Mouse (Mus musculus) limb, embryonic 12.5 days (tissue): ENCODE measurements at regions not wholly inside any gene's neighbourhood (a gene's known extent, or its start where the extent isn't known, plus 50 kb on each side); places are given as distances from the start of the nearest gene placed in this dataset.

Experiments
- ATAC-seq: fragments of 200-750 bp; cut with Nextera tagmentation; 2 replicates; pipeline ENCODE4 v1.8.0; 2017; ENCODE audit warnings: low read depth, moderate TSS enrichment; ENCODE audit not compliant: insufficient number of reproducible peaks, insufficient read depth, low FRiP score, low TSS enrichment
- H3K27ac ChIP-seq: fragments of 300-500 bp; sonication (generic); 2 replicates; pipeline ENCODE4 v1.5.1; 2016; ENCODE audit warnings: mild to moderate bottlenecking, moderate library complexity
- H3K27me3 ChIP-seq: fragments of 300-500 bp; sonication (generic); 2 replicates; pipeline ENCODE4 v1.6.1; 2016; ENCODE audit warnings: mild to moderate bottlenecking, moderate library complexity
- H3K36me3 ChIP-seq: fragments of 300-500 bp; sonication (generic); 2 replicates; pipeline ENCODE4 v1.6.1; 2016; ENCODE audit warnings: mild to moderate bottlenecking, moderate library complexity
- H3K4me1 ChIP-seq: fragments of 300-500 bp; sonication (generic); replicated peaks from 2 replicates; pipeline ENCODE4 v1.6.1; 2016
- H3K4me2 ChIP-seq: fragments of 300-500 bp; sonication (generic); 2 replicates; pipeline ENCODE4 v1.6.1; 2016; ENCODE audit warnings: mild to moderate bottlenecking, moderate library complexity
- H3K4me3 ChIP-seq: fragments of 300-500 bp; sonication (generic); replicated peaks from 2 replicates; pipeline ENCODE4 v1.5.1; 2016; ENCODE audit warnings: mild to moderate bottlenecking
- H3K9ac ChIP-seq: fragments of 300-500 bp; sonication (generic); replicated peaks from 2 replicates; pipeline ENCODE4 v1.6.1; 2016; ENCODE audit warnings: mild to moderate bottlenecking, moderate library complexity
- H3K9me3 ChIP-seq: fragments of 300-500 bp; sonication (generic); 2 replicates; pipeline ENCODE4 v1.6.1; 2016; ENCODE audit warnings: mild to moderate bottlenecking, moderate library complexity
- WGBS: fragments of 180-500 bp; shearing (Covaris S2); methylation state at CpG from one replicate; pipeline ENCODE4 v1.1.7; 2016; 5-methylcytosine and 5-hydroxymethylcytosine counted together

DNA sequence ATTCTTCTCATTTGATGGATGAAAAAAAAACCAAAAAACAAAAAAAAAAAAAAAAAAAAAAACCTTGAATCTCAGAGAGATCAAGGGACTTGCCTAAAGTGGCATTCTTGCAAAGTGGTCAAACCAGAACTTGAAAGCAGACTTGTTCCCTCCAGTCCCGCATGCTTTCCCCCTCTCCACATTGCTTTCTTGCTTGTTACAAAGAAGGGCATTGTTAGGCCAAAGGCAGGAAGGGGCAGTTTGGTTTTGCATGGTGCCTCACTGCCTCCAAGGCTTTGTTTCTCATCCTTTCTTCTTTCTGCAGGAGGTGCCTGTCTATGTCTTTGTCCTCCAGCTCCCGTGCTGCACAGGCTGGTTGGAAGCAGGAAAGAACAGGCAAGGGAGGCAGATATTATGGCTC is 356.2 kb upstream of the Tenm4 start:
- Histone ChIP-seq H3K9ac (no peak overlapping the region), H3K9me3 (no peaks in the 10 kb centered on the region), H3K4me2 (no peak overlapping the region), H3K36me3 (no peaks in the 10 kb centered on the region), H3K27me3 (no peaks in the 10 kb centered on the region), H3K4me3 (no peak overlapping the region), H3K27ac (no peak overlapping the region), H3K4me1 (0 out of 2 replicates have a peak, but pooled peaks cover under 1% of the 10 kb centered on the region)
- 52% methylated on average over 2 of the region's 2 CpGs for WGBS
- no peak for ATAC-seq

GRCm38 (mm10) chr7:95823539-95823938 is 347.5 kb upstream of the Tenm4 start:
- WGBS = 83% methylated on average over 4 of the region's 4 CpGs
- ATAC-seq = no peak

DNA sequence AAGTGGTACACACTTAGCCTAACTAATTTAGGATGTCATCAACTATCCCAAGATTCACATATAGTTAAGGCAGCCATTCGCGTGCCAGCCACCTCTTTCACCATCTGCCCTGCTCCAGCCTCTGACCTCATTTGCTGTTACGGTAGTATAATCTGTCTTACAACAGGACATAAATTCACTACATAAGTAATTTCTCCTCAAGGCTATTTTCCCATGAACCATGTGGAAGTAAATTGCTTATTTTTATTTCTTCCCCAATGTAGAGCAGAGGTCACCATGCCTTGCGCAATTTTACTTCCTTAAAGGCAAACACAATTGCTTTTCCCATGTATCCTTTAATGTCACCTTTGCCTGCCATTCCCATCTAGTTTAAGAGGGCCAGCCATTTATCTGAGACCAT is 341.2 kb upstream of the Tenm4 start:
- Histone ChIP-seq H3K27me3 (no peaks in the 10 kb centered on the region), H3K9ac (no peak overlapping the region), H3K36me3 (no peaks in the 10 kb centered on the region), H3K27ac (no peak overlapping the region), H3K4me1 (peaks cover 5% of the 10 kb centered on the region; the same call in 1 of the 2 replicates), H3K9me3 (no peaks in the 10 kb centered on the region), H3K4me3 (no peak overlapping the region), H3K4me2 (no peak overlapping the region)
- no peak for ATAC-seq
- 67% methylated on average over 4 of the region's 4 CpGs for WGBS

More at GRCm38 (mm10) chr7:95823539-95823938, 347.5 kb upstream of the Tenm4 start:
- H3K4me3 ChIP-seq = no peak overlapping the region
- H3K9me3 ChIP-seq = no peaks in the 10 kb centered on the region
- H3K36me3 ChIP-seq = no peaks in the 10 kb centered on the region
- H3K9ac ChIP-seq = no peak overlapping the region
- H3K27me3 ChIP-seq = peaks cover 6% of the 10 kb centered on the region; the same call in 1 of the 2 replicates
- H3K4me2 ChIP-seq = no peak overlapping the region
- H3K4me1 ChIP-seq = no peaks in the 10 kb centered on the region
- no peak overlapping the region for H3K27ac ChIP-seq

GRCm38 (mm10) chr7:95834236-95834919 is 336.7 kb upstream of the Tenm4 start:
- no peak overlapping the region for H3K9ac ChIP-seq
- peaks cover 5% of the 10 kb centered on the region; the same call in 1 of the 2 replicates for H3K4me1 ChIP-seq
- ATAC-seq = peak; percentile 47; the same call in 1 of the 2 replicates
- no peaks in the 10 kb centered on the region for H3K9me3 ChIP-seq
- no peak overlapping the region for H3K27ac ChIP-seq
- H3K4me2 ChIP-seq = no peak overlapping the region
- no peaks in the 10 kb centered on the region for H3K36me3 ChIP-seq
- 47% methylated on average over 10 of the region's 10 CpGs for WGBS
- H3K27me3 ChIP-seq = no peaks in the 10 kb centered on the region
- H3K4me3 ChIP-seq = no peak overlapping the region

- ATAC-seq = no peak
Measured at GRCm38 (mm10) chr7:95840476-95840875, 330.6 kb upstream of the Tenm4 start.

GRCm38 (mm10) chr7:95849874-95850273 is 321.2 kb upstream of the Tenm4 start:
- H3K9me3 ChIP-seq = no peaks in the 10 kb centered on the region
- no peaks in the 10 kb centered on the region for H3K27me3 ChIP-seq
- 87% methylated on average over 2 of the region's 2 CpGs for WGBS
- no peak overlapping the region for H3K9ac ChIP-seq
- H3K4me3 ChIP-seq = no peak overlapping the region
- ATAC-seq = no peak
- H3K36me3 ChIP-seq = no peaks in the 10 kb centered on the region
- no peaks in the 10 kb centered on the region for H3K4me1 ChIP-seq
- no peak overlapping the region for H3K4me2 ChIP-seq
- no peak overlapping the region for H3K27ac ChIP-seq

More at GRCm38 (mm10) chr7:95840476-95840875, 330.6 kb upstream of the Tenm4 start:
- H3K9ac ChIP-seq = no peak overlapping the region
- H3K27ac ChIP-seq = no peak overlapping the region
- no peak overlapping the region for H3K4me2 ChIP-seq
- no peaks in the 10 kb centered on the region for H3K4me1 ChIP-seq
- WGBS = 74% methylated on average over 2 of the region's 2 CpGs
- H3K9me3 ChIP-seq = no peaks in the 10 kb centered on the region
- 0 out of 2 replicates have a peak, but pooled peaks cover 3% of the 10 kb centered on the region for H3K27me3 ChIP-seq
- no peaks in the 10 kb centered on the region for H3K36me3 ChIP-seq
- H3K4me3 ChIP-seq = no peak overlapping the region

DNA sequence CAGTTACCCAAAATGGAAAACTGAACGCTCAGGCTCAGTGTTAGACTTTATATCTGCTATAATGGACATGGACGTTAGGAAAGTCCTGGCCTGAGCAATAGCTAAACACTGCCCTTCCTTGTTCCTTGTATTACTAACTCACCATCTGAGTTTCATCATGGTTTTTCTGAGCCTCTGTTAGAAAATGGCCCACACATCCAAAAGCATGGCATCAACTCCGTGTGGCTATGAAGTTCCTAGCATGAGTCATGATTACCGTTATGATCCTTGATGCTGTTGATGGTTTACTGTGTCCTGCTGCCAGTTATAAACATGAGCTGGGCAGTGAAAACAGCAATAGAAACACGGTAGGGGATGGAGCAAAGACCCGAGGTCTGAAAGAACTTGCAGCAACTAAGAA is 318.4 kb upstream of the Tenm4 start:
- 80% methylated on average over 6 of the region's 6 CpGs for WGBS
- Histone ChIP-seq H3K27me3 (no peaks in the 10 kb centered on the region), H3K4me3 (no peak overlapping the region), H3K9me3 (no peaks in the 10 kb centered on the region), H3K27ac (no peak overlapping the region), H3K4me1 (no peaks in the 10 kb centered on the region), H3K9ac (no peak overlapping the region), H3K36me3 (no peaks in the 10 kb centered on the region), H3K4me2 (no peak overlapping the region)
- ATAC-seq = no peak

DNA sequence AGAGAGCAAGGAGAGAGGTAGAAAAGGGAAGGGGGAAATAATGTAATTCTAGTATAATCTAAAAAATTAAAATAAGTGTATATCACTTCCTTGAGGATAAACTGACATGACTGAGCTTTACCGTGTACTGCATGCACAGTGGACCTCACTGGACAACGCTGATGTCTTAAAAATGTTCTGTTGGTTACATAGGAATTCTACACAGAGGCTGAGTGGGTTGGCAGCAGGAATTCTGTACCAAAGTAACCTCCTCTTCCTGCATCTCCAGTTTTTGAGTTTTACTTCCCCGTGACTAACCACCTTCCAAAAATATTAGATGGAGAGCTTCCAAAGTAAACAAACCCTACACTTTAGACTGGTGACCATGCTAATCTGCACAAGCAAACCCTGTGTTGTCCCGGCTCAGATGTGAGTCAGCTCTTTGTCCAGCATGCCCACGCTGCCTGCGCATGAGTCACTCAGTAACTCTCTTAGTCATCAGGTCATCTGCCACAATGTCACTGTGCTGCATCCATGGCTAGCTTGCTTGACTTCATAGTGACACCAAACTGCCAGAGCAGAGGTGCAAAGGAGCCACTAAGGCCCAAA is 317.7 kb upstream of the Tenm4 start:
- Histone ChIP-seq H3K9ac (no peak overlapping the region), H3K27me3 (no peaks in the 10 kb centered on the region), H3K9me3 (no peaks in the 10 kb centered on the region), H3K4me3 (no peak overlapping the region), H3K4me2 (no peak overlapping the region), H3K27ac (no peak overlapping the region), H3K36me3 (no peaks in the 10 kb centered on the region), H3K4me1 (no peaks in the 10 kb centered on the region)
- no peak for ATAC-seq
- 84% methylated on average over 6 of the region's 6 CpGs for WGBS

- Histone ChIP-seq H3K9me3 (no peaks in the 10 kb centered on the region), H3K27ac (no peak overlapping the region)
- ATAC-seq = no peak
Measured at GRCm38 (mm10) chr7:95858247-95858646, 312.8 kb upstream of the Tenm4 start.

GRCm38 (mm10) chr7:95864233-95864632 is 306.8 kb upstream of the Tenm4 start:
- Histone ChIP-seq H3K4me2 (no peak overlapping the region), H3K9me3 (no peaks in the 10 kb centered on the region), H3K27ac (no peak overlapping the region), H3K4me1 (no peaks in the 10 kb centered on the region), H3K4me3 (no peak overlapping the region), H3K27me3 (peaks cover 4% of the 10 kb centered on the region; the same call in 1 of the 2 replicates), H3K36me3 (no peaks in the 10 kb centered on the region), H3K9ac (no peak overlapping the region)
- WGBS = 20% methylated on average over 3 of the region's 3 CpGs
- ATAC-seq = no peak

More at GRCm38 (mm10) chr7:95858247-95858646, 312.8 kb upstream of the Tenm4 start:
- Histone ChIP-seq H3K4me1 (no peaks in the 10 kb centered on the region), H3K27me3 (no peaks in the 10 kb centered on the region), H3K36me3 (no peaks in the 10 kb centered on the region), H3K9ac (no peak overlapping the region), H3K4me2 (no peak overlapping the region), H3K4me3 (no peak overlapping the region)

- H3K4me3 ChIP-seq = no peak overlapping the region
Measured at GRCm38 (mm10) chr7:95865270-95865669, 305.8 kb upstream of the Tenm4 start.

More at GRCm38 (mm10) chr7:95865270-95865669, 305.8 kb upstream of the Tenm4 start:
- H3K4me1 ChIP-seq = no peaks in the 10 kb centered on the region
- H3K27ac ChIP-seq = no peak overlapping the region
- no peaks in the 10 kb centered on the region for H3K9me3 ChIP-seq
- H3K36me3 ChIP-seq = no peaks in the 10 kb centered on the region
- H3K4me2 ChIP-seq = no peak overlapping the region
- 51% methylated on average over 3 of the region's 3 CpGs for WGBS
- H3K9ac ChIP-seq = no peak overlapping the region
- ATAC-seq = no peak
- H3K27me3 ChIP-seq = peaks cover 4% of the 10 kb centered on the region; the same call in 1 of the 2 replicates
